Mouse (Mus musculus): ENCODE measurements around the gene B4gat1. TPM values are rescaled to one million over a fixed set of nuclear protein-coding genes. Genes with fewer than 3 reads are reported as not detected.

Gene B4gat1
- total RNA-seq, 2 experiments from 2014 or later = 38.3 to 45.5 TPM

GRCm38 (mm10) chr19:5057876-5058775 is 19.5 kb downstream of the B4gat1 start:
- DNase-seq = no peak
- intact Hi-C loops (cut with DNase I) = no loop called here

GRCm38 (mm10) chr19:5058801-5059771 is 20.5 kb downstream of the B4gat1 start:
- peak; percentile 48 to 58 for DNase-seq
- intact Hi-C loops (cut with DNase I) = no loop called here

- intact Hi-C loops (cut with DNase I) = no loop called here
- peak; percentile 65 to 70 for DNase-seq
Measured at GRCm38 (mm10) chr19:5060365-5061330, 22.0 kb downstream of the B4gat1 start.

GRCm38 (mm10) chr19:5062041-5062440 is 23.4 kb downstream of the B4gat1 start:
- no peak for DNase-seq
- intact Hi-C loops (cut with DNase I) = no loop called here

- peak; percentile 44 to 57 for DNase-seq
- intact Hi-C loops (cut with DNase I) = no loop called here
Measured at GRCm38 (mm10) chr19:5062446-5062845, 23.8 kb downstream of the B4gat1 start.

GRCm38 (mm10) chr19:5065104-5065503 is 26.5 kb downstream of the B4gat1 start:
- DNase-seq = peak; percentile 57 to 61
- intact Hi-C loops (cut with DNase I) = no loop called here

- intact Hi-C loops (cut with DNase I) = no loop called here
- peak; percentile 56 to 63 for DNase-seq
Measured at GRCm38 (mm10) chr19:5067040-5067799, 28.6 kb downstream of the B4gat1 start.

- peak; percentile 81 to 84 for DNase-seq
- intact Hi-C loops (cut with DNase I) = no loop called here
Measured at GRCm38 (mm10) chr19:5067867-5068569, 29.4 kb downstream of the B4gat1 start, which contains the start of gene Cd248. TSS of gene Cd248 (plus strand) at chr19:5068078.

- peak; percentile 14 to 44 for DNase-seq
- intact Hi-C loops (cut with DNase I) = no loop called here
Measured at GRCm38 (mm10) chr19:5068570-5069234, 30.1 kb downstream of the B4gat1 start.

GRCm38 (mm10) chr19:5069486-5069885 is 30.9 kb downstream of the B4gat1 start:
- no peak for DNase-seq
- intact Hi-C loops (cut with DNase I) = no loop called here

GRCm38 (mm10) chr19:5069978-5070377 is 31.4 kb downstream of the B4gat1 start:
- intact Hi-C loops (cut with DNase I) = no loop called here
- no peak for DNase-seq

- DNase-seq = no peak
- intact Hi-C loops (cut with DNase I) = no loop called here
Measured at GRCm38 (mm10) chr19:5071077-5071476, 32.5 kb downstream of the B4gat1 start.

GRCm38 (mm10) chr19:5071545-5072369 is 33.1 kb downstream of the B4gat1 start:
- intact Hi-C loops (cut with DNase I) = no loop called here
- DNase-seq = peak; percentile 77 to 79

- DNase-seq = peak in 1 of 2 experiments; percentile 46
- intact Hi-C loops (cut with DNase I) = loop anchor here (1.0 kb wide), 2 partner anchors 16 to 57 kb away; no protein-coding TSS in a partner anchor
Measured at GRCm38 (mm10) chr19:5072389-5073019, 33.9 kb downstream of the B4gat1 start.

GRCm38 (mm10) chr19:5073028-5073427 is 34.4 kb downstream of the B4gat1 start:
- peak; percentile 67 to 80 for DNase-seq

GRCm38 (mm10) chr19:5073518-5073917 is 34.9 kb downstream of the B4gat1 start:
- intact Hi-C loops (cut with DNase I) = loop anchor here (1.0 kb wide), 2 partner anchors 17 to 58 kb away; no protein-coding TSS in a partner anchor
- no peak for DNase-seq

More at GRCm38 (mm10) chr19:5073028-5073427, 34.4 kb downstream of the B4gat1 start:
- intact Hi-C loops (cut with DNase I) = loop anchor here (1.0 kb wide), 2 partner anchors 17 to 58 kb away; no protein-coding TSS in a partner anchor
